Mouse (Mus musculus): ENCODE data around the gene Gm27021. TPM values are rescaled to one million over a fixed set of nuclear protein-coding genes. Genes with fewer than 3 reads are reported as not detected.

Gene Gm27021
- polyA plus RNA-seq, 1 experiment from 2014 or later: 0.15 TPM

- H3K9me3 ChIP-seq (replicated peaks; ENCODE audit: control insufficient read depth, low read length): no peaks in the 10 kb centered on the region
- H3K4me3 ChIP-seq (ENCODE audit: low read depth, low read length): no peak overlapping the region
- no peaks in the 10 kb centered on the region for H3K4me1 ChIP-seq (ENCODE audit: control insufficient read depth, low read depth, low read length)
- H3K27ac ChIP-seq (ENCODE audit: low read length): no peak overlapping the region
- H3K9ac ChIP-seq (ENCODE audit: low read depth, low read length): no peak overlapping the region
- no peak for ATAC-seq (ENCODE audit: low read depth)
- WGBS (ENCODE audit: insufficient replicate concordance): 24% methylated on average over 8 of the region's 8 CpGs
- H3K36me3 ChIP-seq (ENCODE audit: control insufficient read depth, insufficient read depth): no peaks in the 10 kb centered on the region
- no peaks in the 10 kb centered on the region; the same call in 1 of the 2 replicates for H3K27me3 ChIP-seq (ENCODE audit: control insufficient read depth, insufficient read depth, low read depth, low read length)
- H3K4me2 ChIP-seq (ENCODE audit: low read depth, low read length): no peak overlapping the region
Measured at GRCm38 (mm10) chr8:120641245-120641644, 26.6 kb downstream of the Gm27021 start.

GRCm38 (mm10) chr8:120634329-120634839 is 33.5 kb downstream of the Gm27021 start:
- peak overlapping the region; percentile 40; the same call in 1 of the 2 replicates for H3K9ac ChIP-seq (ENCODE audit: low read depth, low read length)

GRCm38 (mm10) chr8:120633665-120634271 is 34.1 kb downstream of the Gm27021 start:
- Histone ChIP-seq H3K9ac (ENCODE audit: low read depth, low read length) (0 out of 2 replicates have a peak overlapping the region, but pooled peaks have one; percentile 40), H3K4me3 (ENCODE audit: low read depth, low read length) (peak overlapping the region; percentile 58), H3K36me3 (ENCODE audit: control insufficient read depth, insufficient read depth) (no peaks in the 10 kb centered on the region), H3K27me3 (ENCODE audit: control insufficient read depth, insufficient read depth, low read depth, low read length) (peaks cover 26% of the 10 kb centered on the region), H3K27ac (ENCODE audit: low read length) (no peak overlapping the region), H3K4me2 (ENCODE audit: low read depth, low read length) (peak overlapping the region; percentile 79), H3K9me3 (replicated peaks; ENCODE audit: control insufficient read depth, low read length) (no peaks in the 10 kb centered on the region), H3K4me1 (ENCODE audit: control insufficient read depth, low read depth, low read length) (peaks cover 6% of the 10 kb centered on the region; the same call in 1 of the 2 replicates)
- WGBS (ENCODE audit: insufficient replicate concordance): 2% methylated on average over 44 of the region's 44 CpGs
- no peak for ATAC-seq (ENCODE audit: low read depth)

More at GRCm38 (mm10) chr8:120634329-120634839, 33.5 kb downstream of the Gm27021 start:
- WGBS (ENCODE audit: insufficient replicate concordance): 1% methylated on average over 42 of the region's 42 CpGs
- H3K36me3 ChIP-seq (ENCODE audit: control insufficient read depth, insufficient read depth): no peaks in the 10 kb centered on the region
- peak overlapping the region; percentile 79 for H3K4me2 ChIP-seq (ENCODE audit: low read depth, low read length)
- peaks cover 6% of the 10 kb centered on the region; the same call in 1 of the 2 replicates for H3K4me1 ChIP-seq (ENCODE audit: control insufficient read depth, low read depth, low read length)
- no peak overlapping the region for H3K27ac ChIP-seq (ENCODE audit: low read length)
- peaks cover 26% of the 10 kb centered on the region for H3K27me3 ChIP-seq (ENCODE audit: control insufficient read depth, insufficient read depth, low read depth, low read length)
- H3K4me3 ChIP-seq (ENCODE audit: low read depth, low read length): peak overlapping the region; percentile 58
- no peaks in the 10 kb centered on the region for H3K9me3 ChIP-seq (replicated peaks; ENCODE audit: control insufficient read depth, low read length)
- ATAC-seq (ENCODE audit: low read depth): peak; percentile 73

DNA sequence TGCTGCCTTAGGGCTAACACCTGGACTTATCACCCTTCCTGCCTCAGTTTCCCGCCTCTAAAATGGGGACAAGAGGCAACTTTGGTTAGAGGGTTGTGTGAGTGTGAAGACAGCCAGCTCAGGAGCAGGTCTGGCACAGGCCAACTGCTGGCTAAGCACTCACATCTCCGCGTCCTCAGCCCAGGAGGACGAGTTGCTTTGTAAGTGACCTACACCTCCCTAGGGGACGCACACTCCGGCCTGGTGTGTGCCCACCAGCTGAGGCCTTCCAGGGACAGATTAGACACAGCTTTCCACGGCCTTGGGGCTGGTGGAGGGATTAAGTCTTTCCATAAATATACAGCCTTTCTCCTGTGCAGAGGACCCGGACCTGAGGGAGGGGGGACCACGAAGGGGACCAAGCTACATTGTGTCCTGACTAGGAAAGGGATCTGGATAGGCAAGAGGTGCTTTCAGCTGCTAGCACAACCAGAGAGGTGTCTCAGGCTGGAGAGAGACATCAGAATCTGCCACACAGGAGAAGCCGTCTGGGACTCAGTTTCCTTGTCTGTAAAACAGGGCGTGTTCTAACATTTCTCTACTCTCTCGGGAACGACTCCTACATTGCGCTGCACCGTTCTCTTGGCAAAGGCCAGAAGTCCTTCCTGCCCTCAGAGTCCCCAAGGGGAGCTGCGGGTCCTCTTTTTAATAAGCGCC is 34.8 kb downstream of the Gm27021 start:
- no peak overlapping the region for H3K27ac ChIP-seq (ENCODE audit: low read length)
- H3K36me3 ChIP-seq (ENCODE audit: control insufficient read depth, insufficient read depth): no peaks in the 10 kb centered on the region
- ATAC-seq (ENCODE audit: low read depth): no peak
- H3K9ac ChIP-seq (ENCODE audit: low read depth, low read length): no peak overlapping the region
- peaks cover 6% of the 10 kb centered on the region; the same call in 1 of the 2 replicates for H3K4me1 ChIP-seq (ENCODE audit: control insufficient read depth, low read depth, low read length)
- H3K9me3 ChIP-seq (replicated peaks; ENCODE audit: control insufficient read depth, low read length): no peaks in the 10 kb centered on the region
- peak overlapping the region; percentile 79; the same call in 1 of the 2 replicates for H3K4me2 ChIP-seq (ENCODE audit: low read depth, low read length)
- peaks cover 26% of the 10 kb centered on the region for H3K27me3 ChIP-seq (ENCODE audit: control insufficient read depth, insufficient read depth, low read depth, low read length)
- H3K4me3 ChIP-seq (ENCODE audit: low read depth, low read length): peak overlapping the region; percentile 58
- 40% methylated on average over 17 of the region's 17 CpGs for WGBS (ENCODE audit: insufficient replicate concordance)

GRCm38 (mm10) chr8:120631441-120632375 is 36.2 kb downstream of the Gm27021 start:
- no peaks in the 10 kb centered on the region for H3K36me3 ChIP-seq (ENCODE audit: control insufficient read depth, insufficient read depth)
- ATAC-seq (ENCODE audit: low read depth): no peak
- H3K4me3 ChIP-seq (ENCODE audit: low read depth, low read length): no peak overlapping the region
- no peak overlapping the region for H3K27ac ChIP-seq (ENCODE audit: low read length)
- H3K27me3 ChIP-seq (ENCODE audit: control insufficient read depth, insufficient read depth, low read depth, low read length): peaks cover 26% of the 10 kb centered on the region
- 73% methylated on average over 21 of the region's 21 CpGs for WGBS (ENCODE audit: insufficient replicate concordance)
- H3K4me1 ChIP-seq (ENCODE audit: control insufficient read depth, low read depth, low read length): peaks cover 6% of the 10 kb centered on the region; the same call in 1 of the 2 replicates
- H3K4me2 ChIP-seq (ENCODE audit: low read depth, low read length): no peak overlapping the region
- H3K9me3 ChIP-seq (replicated peaks; ENCODE audit: control insufficient read depth, low read length): no peaks in the 10 kb centered on the region
- no peak overlapping the region for H3K9ac ChIP-seq (ENCODE audit: low read depth, low read length)

DNA sequence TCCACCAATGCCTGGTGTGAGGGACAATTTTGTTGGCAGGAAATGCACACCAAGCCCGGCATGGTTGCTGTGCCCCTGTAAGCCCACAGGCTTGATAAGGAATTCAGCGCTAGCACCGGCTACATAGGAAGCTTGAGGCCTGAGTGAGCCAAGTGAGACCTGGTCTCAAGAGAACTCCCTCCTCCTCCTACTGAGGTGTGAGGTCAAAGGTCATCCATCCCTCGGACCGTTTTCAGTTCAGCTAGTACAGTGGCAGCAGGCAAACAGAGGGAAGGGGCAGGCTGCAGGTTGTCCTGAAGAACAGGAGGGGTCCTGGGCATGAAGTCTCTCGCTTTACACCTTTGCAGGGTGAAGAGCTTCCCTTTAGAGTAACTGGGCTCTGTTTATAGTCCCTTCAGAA is 37.0 kb downstream of the Gm27021 start:
- no peak overlapping the region for H3K4me2 ChIP-seq (ENCODE audit: low read depth, low read length)
- H3K27me3 ChIP-seq (ENCODE audit: control insufficient read depth, insufficient read depth, low read depth, low read length): peaks cover 26% of the 10 kb centered on the region
- H3K27ac ChIP-seq (ENCODE audit: low read length): no peak overlapping the region
- ATAC-seq (ENCODE audit: low read depth): no peak
- H3K9ac ChIP-seq (ENCODE audit: low read depth, low read length): no peak overlapping the region
- H3K4me1 ChIP-seq (ENCODE audit: control insufficient read depth, low read depth, low read length): peaks cover 6% of the 10 kb centered on the region; the same call in 1 of the 2 replicates
- H3K9me3 ChIP-seq (replicated peaks; ENCODE audit: control insufficient read depth, low read length): no peaks in the 10 kb centered on the region
- H3K36me3 ChIP-seq (ENCODE audit: control insufficient read depth, insufficient read depth): no peaks in the 10 kb centered on the region
- 36% methylated on average over 6 of the region's 6 CpGs for WGBS (ENCODE audit: insufficient replicate concordance)
- H3K4me3 ChIP-seq (ENCODE audit: low read depth, low read length): no peak overlapping the region

DNA sequence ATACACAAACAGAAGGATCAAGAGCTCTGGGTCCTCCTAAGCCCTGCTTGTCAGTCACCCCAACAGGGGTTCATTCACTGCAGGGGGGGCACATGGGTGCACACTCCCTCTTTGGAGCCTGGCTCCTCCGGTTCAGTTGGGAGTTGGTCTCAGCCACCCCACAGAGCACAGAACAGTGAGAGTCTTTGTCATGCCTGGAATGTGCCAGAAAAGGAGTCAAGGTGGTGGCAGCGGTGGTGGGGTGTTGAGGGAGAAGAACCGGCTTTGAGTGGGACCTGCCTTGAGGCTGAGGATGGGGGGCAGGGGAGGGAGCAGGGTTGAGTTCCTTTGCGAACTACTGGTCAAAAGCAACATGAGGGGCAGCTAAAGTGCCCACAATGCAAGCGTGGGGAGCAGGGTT is 37.8 kb downstream of the Gm27021 start:
- ATAC-seq (ENCODE audit: low read depth): no peak
- 60% methylated on average over 5 of the region's 5 CpGs for whole genome bisulfite sequencing (ENCODE audit: insufficient replicate concordance)
- peaks cover 6% of the 10 kb centered on the region; the same call in 1 of the 2 replicates for H3K4me1 ChIP-seq (ENCODE audit: control insufficient read depth, low read depth, low read length)
- peaks cover 21% of the 10 kb centered on the region for H3K27me3 ChIP-seq (ENCODE audit: control insufficient read depth, insufficient read depth, low read depth, low read length)
- H3K9me3 ChIP-seq (replicated peaks; ENCODE audit: control insufficient read depth, low read length): no peaks in the 10 kb centered on the region
- no peaks in the 10 kb centered on the region for H3K36me3 ChIP-seq (ENCODE audit: control insufficient read depth, insufficient read depth)
- no peak overlapping the region for H3K9ac ChIP-seq (ENCODE audit: low read depth, low read length)
- H3K4me3 ChIP-seq (ENCODE audit: low read depth, low read length): no peak overlapping the region
- H3K4me2 ChIP-seq (ENCODE audit: low read depth, low read length): no peak overlapping the region
- no peak overlapping the region for H3K27ac ChIP-seq (ENCODE audit: low read length)

DNA sequence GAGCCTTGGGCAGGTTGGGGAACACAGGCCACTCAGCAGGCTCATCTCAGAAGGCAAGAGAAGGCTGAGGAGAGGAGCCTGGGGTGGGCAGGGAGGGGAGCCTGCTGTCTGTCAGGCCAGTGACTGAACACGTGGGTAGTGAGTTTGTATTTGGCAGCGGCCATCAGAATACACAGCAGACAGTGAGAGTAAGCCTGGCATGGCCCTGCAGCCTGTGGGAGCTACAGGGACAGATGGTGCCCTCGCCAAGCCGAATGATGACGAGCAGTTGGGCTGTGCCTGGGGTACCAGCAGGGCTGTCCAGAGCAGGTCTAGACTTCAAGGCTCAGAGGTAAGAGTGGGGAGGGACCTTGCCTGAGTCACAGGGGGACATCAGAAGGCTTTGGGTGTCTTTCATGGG is 40.6 kb downstream of the Gm27021 start:
- no peak overlapping the region for H3K9ac ChIP-seq (ENCODE audit: low read depth, low read length)
- ATAC-seq (ENCODE audit: low read depth): no peak
- H3K27me3 ChIP-seq (ENCODE audit: control insufficient read depth, insufficient read depth, low read depth, low read length): no peaks in the 10 kb centered on the region
- H3K4me3 ChIP-seq (ENCODE audit: low read depth, low read length): no peak overlapping the region
- H3K4me1 ChIP-seq (ENCODE audit: control insufficient read depth, low read depth, low read length): no peaks in the 10 kb centered on the region; the same call in 1 of the 2 replicates
- H3K9me3 ChIP-seq (replicated peaks; ENCODE audit: control insufficient read depth, low read length): no peaks in the 10 kb centered on the region
- no peak overlapping the region for H3K27ac ChIP-seq (ENCODE audit: low read length)
- H3K4me2 ChIP-seq (ENCODE audit: low read depth, low read length): no peak overlapping the region
- 62% methylated on average over 5 of the region's 5 CpGs for WGBS (ENCODE audit: insufficient replicate concordance)
- no peaks in the 10 kb centered on the region for H3K36me3 ChIP-seq (ENCODE audit: control insufficient read depth, insufficient read depth)
